Mouse (Mus musculus) kidney, adult 8-10 months (tissue): ENCODE measurements around the gene Gm10031.
A peak's percentile ranks its signal among the peaks of the same experiment; 100 is the strongest.

Experiments
- DNase-seq, 2 experiments: peaks; one replicate each; pipeline ENCODE4 v3.0.0; 2022

Gm10031 gene

DNA sequence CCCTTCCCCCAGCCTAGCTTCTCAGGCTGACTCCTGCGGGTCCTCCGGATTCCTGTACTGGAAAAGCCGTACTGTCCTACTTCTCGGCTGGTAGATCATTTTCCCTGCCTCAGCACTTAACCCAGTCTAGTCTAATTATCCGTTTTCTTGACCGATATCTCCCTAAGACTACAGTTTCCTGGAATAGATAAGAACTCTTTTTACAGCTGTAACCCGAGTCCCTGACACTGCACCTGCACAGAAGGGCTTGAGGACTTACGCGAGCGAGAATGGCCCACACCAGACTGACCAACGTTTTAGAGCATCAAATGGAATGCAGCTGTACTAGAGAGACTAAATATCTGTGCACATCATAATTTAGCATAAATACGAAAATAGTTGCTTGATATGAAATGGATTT, 20.2 kb downstream of the Gm10031 start:
- no peak for DNase-seq

DNA sequence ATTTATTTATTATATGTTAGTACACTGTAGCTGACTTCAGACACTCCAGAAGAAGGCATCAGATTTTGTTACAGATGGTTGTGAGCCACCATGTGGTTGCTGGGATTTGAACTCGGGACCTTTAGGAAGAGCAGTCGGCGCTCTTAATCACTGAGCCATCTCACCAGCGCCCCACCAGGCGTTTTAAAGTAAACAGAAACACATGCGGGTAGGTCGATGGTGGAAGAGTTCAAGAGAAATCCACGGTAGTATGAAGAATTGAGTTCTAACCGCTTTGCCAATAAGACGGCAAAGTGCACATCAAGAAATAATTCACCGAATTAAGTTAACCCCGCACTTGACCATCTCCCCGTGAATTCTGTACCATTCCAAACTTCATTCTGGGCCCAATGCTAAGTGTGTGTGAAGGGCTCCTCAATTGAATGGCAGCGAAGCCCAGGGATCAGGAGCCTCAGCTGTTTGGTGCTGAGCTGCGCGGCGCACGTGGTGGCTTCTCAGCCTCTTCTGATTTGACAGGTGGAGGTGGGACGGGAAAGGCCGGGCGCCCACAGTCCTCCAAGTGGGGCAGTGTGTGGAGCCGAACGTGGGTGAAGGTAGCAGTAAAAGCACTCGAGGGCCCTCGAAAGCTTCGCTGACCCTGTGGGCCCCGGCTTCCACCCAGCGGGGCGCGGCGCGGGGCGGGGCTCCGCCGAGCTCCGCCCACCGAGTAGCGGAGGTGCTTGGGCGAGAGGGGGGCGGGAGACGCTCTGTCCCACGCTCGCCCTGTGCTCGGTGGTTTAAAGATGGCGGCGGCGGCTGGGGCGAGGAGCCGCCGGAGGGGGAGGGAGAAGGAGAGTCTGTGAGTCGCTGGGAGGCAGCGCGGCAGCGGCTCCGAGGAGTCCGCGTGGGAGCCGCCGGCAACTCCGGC, 34.5 kb downstream of the Gm10031 start, which contains the start of gene Abl2:
Abl2 (plus strand) TSS at position 763 of the 907 bp plus-strand sequence.
- DNase-seq: peak; percentile 85

DNA sequence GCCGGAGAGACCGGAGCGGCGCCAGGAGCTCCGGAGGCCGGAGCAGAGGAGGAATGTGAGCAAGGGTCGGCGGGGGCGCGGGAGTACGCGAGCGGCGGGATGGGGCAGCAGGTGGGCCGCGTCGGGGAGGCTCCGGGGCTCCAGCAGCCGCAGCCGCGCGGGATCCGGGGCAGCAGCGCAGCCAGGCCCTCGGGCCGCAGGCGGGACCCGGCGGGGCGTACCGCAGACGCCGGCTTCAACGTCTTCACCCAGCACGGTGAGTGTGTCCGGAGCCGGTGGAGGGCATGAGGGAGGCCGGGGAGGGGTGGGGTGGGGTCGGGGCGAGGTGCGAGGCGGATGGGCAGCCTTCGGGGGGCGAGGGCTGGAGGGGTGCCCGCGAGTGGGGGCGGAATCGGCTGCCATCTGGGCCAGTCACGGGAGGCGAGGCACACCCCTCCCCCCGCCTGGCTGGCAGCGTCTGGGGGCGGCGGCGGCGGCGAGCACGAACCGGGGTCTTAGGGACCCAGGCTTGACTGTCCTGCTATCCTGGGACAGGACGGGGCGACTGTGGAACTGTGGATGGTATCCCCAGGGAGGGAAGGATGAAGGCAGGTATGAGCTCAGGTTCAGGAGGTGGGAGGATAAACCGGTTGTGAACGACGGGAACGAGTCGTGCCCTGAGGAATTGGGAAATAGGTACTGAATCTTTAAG, 35.3 kb downstream of the Gm10031 start:
- peak; percentile 19 to 31 for DNase-seq

DNA sequence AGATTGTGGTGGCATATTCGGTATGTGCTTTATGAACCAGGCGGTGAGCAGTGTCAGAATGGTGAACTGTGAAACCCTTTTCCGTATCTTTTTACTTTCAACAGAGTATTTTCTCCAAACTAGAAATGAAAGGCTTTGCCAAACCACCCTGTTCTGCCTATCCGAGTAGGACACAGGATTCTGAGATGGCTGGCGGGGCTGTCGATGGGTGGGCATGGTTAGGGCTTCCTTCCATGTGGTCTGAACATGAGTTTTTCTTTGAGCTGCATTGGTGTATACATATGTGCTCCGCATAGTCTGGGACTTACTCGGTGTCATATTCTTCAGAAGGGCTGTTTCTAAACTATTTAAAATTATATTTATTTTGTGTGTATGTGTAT, 35.8 kb downstream of the Gm10031 start:
- no peak for DNase-seq

DNA sequence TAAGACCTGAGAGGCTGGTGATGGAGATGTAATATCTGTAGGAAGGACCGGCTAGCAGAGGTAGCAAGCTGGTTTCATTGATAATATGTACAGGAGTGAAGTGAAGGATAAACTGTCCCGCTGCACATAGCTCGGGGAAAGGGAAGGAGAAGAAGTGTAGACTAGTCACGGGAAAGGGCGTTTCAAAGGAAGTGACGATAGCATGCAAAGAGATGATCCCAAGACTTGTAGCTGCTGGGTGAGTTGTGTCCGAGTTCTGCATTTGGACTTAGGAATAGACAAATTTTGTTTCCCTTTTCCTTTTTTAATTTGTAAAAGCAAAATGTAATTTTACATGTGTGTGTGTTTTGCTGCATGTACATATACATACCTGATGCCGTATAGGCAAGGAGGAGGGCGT, 36.7 kb downstream of the Gm10031 start:
- no peak for DNase-seq

DNA sequence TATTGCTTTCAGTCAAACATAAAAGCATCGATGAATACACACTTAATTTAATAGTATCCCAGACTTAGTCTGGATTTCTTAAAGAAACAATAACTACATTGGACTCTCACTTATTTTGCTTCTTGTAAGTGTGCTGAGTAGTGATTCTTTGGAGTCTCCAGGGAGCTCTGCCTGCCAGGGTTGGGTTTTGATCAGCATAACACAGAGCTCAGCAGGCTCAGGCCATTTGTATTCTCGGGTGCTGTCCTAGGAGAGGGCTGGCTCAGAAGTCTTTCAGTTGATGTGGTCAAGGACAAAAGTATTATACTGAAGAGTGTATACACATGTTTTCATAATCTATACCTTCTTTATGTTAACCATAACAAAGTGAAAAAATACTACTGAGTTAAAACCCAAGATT, 41.5 kb downstream of the Gm10031 start:
- no peak for DNase-seq

DNA sequence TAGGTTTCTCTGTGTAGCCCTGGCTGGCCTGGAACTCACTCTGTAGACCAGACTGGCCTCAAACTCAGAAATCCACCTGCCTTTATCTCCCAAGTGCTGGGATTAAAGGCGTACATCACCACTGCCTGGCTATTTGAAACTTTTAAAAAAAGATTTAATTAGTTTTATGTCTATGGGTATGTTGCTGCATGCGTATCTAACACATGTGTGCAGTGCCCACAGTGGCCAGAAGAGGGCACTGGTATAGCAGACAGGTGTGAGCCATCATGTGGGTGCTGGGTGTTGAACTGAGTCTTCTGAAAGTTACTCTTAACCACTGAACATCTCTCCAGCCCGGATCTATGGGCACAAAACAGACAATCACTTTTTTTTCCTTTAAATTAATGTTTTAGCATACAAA, 42.3 kb downstream of the Gm10031 start:
- DNase-seq: peak in 1 of 2 experiments; percentile 38

DNA sequence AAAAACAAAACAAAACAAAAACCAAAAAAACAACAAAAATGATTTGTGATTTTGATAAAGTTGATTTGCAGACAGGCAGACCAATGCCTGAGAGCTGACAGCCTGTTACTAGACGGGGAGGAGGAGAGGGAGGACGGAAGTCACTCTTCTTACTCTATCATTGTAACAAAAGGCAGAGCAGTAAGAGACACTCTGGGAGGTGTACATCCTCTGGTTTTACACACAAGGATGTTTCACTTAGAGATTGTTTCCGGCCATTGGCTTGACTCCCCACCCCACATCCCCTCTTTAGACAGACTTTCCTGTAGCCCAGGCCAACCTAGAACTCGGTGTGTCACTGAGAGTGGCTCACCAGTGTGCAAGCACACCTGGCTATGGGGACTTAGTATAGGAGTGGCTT, 45.8 kb downstream of the Gm10031 start:
- no peak for DNase-seq

DNA sequence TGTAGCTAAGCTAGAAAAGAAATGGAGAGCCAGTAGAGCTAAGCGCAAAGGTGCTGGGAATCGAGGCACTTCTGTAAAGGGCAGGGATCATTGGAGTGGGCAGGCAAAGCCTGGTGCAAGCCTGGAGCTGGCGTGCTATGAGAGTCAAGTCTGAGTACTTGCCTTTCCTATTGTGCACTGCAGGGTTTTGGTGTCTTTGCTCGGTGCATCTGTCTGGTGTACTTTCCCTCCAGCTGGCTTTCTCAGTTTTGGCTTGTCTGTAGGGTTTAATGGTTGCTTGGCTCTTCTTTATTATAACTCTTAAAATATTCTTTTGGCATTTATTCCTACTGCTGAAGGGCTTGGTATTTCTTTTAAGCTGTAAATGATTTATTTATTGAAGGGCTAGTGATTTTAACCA, 49.1 kb downstream of the Gm10031 start:
- DNase-seq: peak in 1 of 2 experiments; percentile 8
